Mouse (Mus musculus) telencephalon, adult 2 months (tissue): ENCODE results near the gene Prdm11.

Experiments used
- DNase-seq: peaks from one replicate; pipeline ENCODE4 v3.0.0-alpha.2; 2011; ENCODE audit warnings: low read depth, low spot score

Gene Prdm11

DNA sequence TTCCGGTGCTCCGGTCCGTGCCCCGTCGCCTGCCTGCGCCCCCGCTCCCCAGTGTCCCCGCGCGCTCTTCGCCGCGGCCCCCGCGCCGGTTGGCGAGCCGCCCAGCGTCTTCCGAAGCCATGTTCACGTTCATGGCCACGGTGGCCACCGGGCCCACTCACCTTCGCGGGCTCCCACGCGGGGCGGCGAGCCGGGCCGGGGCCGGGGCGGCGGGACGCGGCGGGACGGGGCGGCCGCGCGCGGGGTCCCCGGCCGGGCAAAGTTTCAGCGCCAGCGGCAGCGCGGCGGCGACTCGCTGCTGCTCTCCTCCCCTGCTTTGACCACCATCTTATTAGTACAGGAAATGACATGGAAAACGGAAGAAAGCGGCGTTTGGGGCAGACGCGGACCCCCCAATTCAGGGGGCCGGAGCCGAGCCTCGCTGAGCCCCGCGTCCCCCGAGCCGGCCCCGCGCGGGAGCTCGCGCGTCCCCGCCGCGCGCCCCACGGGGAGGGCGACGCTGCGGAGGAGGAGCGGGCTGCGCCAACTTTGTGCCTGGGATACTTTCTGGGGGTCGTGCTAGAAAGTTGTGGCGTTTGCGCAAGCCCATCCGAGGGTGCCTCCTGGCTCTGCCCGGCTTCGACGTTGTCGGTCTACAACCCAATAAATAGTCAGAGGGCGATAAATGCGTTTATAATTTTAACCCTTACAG lies at the start of gene Prdm11:
Gene Prdm11 (minus strand): TSS at position 350 of the 691 bp plus-strand sequence.
- no peak for DNase-seq

- no peak for DNase-seq
Observed at GRCm38 (mm10) chr2:93092347-93092746, 46.4 kb upstream of the Prdm11 start.

DNA sequence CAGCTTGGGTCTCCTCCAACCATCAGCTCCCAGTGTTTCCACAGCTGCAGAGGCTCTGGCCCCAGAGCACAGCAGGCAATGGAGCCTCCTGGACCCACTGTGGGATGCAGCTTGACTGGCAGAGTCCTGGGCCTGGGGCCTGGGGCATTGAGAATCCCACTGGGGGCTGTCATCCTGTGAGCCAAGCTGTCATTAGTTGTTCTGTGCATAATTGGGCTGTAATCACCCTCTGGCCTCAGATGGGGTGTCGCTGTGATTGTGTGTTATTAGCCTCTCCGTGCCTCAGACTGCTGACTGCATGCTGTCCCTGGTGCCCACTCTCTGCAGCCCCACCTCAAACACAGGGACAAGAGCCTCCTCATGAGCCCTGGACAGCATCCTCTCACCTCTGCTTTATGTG lies 45.7 kb upstream of the Prdm11 start:
- DNase-seq: no peak

DNA sequence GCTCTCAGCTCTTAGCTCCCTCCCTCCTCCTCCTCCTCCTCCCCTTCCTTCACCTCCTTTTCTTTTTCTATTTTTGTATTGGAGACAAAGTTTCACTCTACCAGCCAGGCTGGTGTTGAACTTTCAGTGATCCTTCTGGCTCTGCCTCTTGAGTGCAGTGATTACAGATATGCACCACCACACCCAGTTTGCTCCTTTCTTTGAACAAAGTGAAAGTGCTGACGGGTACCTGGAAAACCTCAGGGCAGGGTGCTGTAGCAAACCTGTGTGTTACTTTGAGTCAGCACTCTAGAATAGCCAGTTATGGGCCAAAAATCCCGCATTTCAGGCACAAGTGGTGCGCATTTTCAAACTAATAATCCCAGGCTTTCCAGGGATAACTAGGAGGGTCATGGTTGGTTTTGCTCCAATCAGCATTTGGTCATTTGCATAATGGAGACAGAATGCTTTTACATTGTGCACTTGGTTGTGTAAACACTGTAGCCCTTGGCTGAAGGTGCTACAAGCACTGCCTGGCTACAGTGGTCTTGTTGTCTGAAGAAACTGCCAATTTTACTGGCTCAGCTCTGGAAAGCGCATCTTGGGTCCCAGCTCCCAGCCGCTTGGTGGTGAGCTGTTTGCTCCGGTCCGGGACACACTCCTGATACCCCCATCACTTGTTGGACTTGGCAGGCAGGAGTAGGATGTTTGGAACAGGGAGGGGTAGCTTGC lies 43.6 kb upstream of the Prdm11 start:
- DNase-seq: no peak

DNA sequence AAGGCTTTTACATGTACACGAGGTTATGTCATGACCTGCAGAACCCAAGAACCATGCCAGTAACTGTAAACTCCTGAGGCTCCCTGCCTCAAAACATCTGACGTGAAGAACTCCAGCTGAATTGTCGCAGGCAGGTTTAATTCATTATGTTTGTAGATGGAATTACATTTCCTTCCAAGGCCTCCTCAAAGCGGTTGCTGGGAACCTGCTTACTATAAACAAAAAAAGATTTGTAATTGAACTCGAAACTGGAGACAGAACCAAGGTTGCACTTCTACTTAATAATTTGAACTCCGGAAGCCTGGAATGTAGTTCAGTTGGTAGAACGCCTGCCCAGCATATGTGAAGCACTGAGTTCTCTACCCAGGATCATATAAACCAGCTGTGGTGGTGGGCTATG lies 42.0 kb upstream of the Prdm11 start:
- DNase-seq: no peak

- peak; percentile 93 for DNase-seq
Observed at GRCm38 (mm10) chr2:93085291-93086027, 39.5 kb upstream of the Prdm11 start.

GRCm38 (mm10) chr2:93084481-93084880 lies 38.5 kb upstream of the Prdm11 start:
- peak; percentile 76 for DNase-seq

GRCm38 (mm10) chr2:93083317-93083716 lies 37.4 kb upstream of the Prdm11 start:
- no peak for DNase-seq

GRCm38 (mm10) chr2:93082846-93083245 lies 36.9 kb upstream of the Prdm11 start:
- DNase-seq: no peak

GRCm38 (mm10) chr2:93080871-93081608 lies 35.1 kb upstream of the Prdm11 start:
- no peak for DNase-seq

DNA sequence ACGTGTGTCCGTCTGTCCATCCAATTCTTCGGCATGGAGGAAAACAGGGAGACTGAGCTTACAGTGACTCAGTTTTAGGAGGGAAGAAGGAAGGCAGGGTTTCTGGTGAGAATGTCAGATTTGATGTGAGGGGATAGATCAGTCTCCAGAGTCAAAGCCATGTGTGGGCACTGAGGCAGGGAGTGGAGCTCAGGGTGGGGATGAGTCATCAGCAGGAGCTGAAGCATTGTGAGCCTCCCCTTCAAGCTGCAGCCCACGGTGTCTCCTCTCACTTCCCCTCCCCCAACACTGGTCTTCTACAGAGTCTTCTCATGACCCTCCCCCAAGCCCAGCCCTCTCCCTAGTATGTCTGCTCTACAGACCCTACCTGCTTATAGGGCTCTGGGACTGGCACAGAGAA lies 33.4 kb upstream of the Prdm11 start:
- DNase-seq: no peak

DNA sequence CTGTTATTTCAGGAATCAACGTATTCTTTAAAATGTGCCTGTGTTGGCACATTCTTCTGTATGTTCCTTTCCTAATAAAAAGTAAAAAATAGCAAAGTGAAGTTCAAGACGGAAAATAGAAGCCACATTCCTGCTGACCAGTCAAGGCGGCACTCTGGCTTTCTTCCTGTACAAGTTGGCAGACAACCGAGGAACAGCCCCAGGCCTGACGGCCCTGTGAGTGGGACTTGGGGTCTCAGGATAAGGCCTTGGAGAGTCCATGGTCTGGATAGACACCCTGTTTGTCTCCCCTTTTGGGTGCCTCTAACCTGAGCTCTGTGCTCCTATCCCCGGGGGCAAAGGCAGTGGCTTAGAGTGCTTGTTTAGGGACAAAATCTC lies 30.6 kb upstream of the Prdm11 start:
- no peak for DNase-seq

DNA sequence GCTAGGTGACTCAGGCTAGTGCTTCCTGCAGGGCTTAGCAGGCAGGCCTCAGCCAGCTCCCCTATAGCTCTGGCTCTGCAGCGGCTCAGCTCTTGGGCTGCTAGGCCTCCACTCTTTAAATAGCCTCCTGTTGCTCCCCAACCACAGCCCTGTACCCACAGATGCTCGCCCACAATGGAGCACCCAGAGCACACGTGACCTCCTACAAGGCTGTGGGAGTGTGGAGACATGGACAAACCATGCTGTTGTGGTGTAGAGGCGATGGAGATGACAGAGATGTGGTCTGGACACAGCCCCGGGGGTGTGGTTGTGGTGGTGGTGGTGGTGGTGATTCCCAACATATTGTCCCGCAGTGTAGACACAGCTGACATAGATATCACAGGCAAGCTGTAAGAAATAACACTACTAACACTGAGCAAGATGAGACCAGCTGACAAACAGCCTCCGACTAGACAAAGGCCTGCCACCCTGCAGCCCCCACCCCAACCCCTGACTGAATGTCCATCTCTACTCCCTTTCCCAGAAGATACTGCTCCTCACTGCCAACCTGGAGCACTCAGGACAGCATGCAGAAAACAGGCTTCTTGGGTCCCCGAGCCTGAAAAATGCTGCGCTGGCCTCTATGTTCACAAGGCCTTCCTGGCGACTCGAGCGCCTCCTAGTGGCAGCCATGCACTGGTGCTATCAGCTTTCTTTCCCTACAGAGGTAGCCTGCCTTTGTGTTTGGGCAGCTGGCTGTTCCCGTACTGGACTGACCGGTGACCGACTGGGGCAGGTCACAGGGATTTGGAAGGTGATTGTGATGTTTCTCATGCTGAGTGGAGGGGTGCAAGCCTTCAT lies 30.0 kb upstream of the Prdm11 start:
- peak; percentile 62 for DNase-seq

DNA sequence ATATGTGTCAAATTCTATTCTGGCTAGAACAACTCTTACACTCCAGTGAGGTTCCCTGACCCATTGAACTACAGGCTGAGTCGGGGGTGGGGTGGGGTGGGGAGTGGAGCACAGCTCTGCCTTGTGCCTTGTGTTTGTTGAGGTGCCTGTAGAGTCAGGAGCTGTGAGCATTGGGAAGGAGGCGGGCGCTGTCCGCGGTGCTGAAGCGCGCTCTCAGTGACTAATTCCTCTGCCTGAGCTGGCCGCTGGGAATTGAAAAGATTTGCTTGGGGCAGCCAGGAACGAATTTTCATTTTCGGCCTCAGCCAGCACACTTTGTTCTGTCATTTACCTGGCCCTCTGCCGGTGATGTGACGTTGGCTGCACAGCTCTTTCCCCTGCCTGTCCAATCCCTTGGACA lies 25.7 kb upstream of the Prdm11 start:
- no peak for DNase-seq

GRCm38 (mm10) chr2:93068942-93069341 lies 23.0 kb upstream of the Prdm11 start:
- no peak for DNase-seq

- no peak for DNase-seq
Observed at GRCm38 (mm10) chr2:93063347-93063746, 17.4 kb upstream of the Prdm11 start.

GRCm38 (mm10) chr2:93051873-93052272 lies 5.9 kb upstream of the Prdm11 start:
- no peak for DNase-seq

GRCm38 (mm10) chr2:93048601-93049323 lies 2.8 kb upstream of the Prdm11 start:
- no peak for DNase-seq

GRCm38 (mm10) chr2:93047491-93048050 lies 1.6 kb upstream of the Prdm11 start:
- DNase-seq: no peak

GRCm38 (mm10) chr2:93047036-93047435 lies 1.1 kb upstream of the Prdm11 start:
- DNase-seq: no peak
